Mouse (Mus musculus): Measurements from ENCODE around the gene Hacl1. TPM values are rescaled to one million over a fixed set of nuclear protein-coding genes. Genes with fewer than 3 reads are reported as not detected.

Gene Hacl1
- polyA plus RNA-seq (2011; ENCODE audit: insufficient read depth, insufficient read length, low replicate concordance, missing spikeins): 11.8 and 19.6 TPM in 2 replicates

DNA sequence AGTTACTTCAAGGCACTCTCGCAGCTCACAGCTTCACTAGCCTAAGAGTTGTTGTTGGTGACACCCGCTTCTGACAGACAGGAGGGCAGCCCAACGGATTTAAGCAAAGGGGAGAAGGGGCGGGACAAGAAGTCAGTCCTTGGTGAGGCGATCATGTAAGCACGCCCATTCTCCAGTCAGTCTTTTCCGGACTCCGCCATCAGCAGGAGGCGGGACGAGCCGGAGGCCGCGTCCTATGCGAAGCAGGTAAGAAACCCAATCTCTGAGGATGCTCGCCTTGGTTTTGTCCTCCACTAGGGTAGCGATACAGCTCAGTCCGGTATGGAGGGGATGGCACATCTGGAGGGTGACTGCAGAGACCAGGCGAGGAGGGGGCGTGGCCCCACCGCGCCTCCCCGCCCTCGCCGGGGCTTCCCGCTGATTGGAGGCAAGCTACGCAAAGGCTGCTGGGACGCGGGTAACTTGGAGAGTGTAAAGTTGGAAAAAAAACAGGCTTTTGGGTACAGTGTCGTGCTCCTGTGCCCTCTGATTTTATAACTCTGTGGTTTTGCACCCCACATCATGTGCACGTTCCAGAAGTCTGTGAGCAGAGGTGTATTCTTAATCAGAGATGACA, at the start of gene Hacl1, which contains the start of gene Btd:
Gene Hacl1, minus strand, starts transcription at position 397 of the 616 bp plus-strand sequence.
Gene Btd, plus strand, starts transcription at position 139 of the 616 bp plus-strand sequence.
- WGBS: under 1% methylated on average over 30 of the region's 30 CpGs
- H3K27ac ChIP-seq (ENCODE audit: control insufficient read depth, insufficient read depth, low read depth, low read length, poor library complexity): peak within 1 kb of the TSS; percentile 69
- H3K4me3 ChIP-seq (replicated peaks; ENCODE audit: control insufficient read depth, low read depth, low read length): peak within 1 kb of the TSS; percentile 82
- TF ChIP-seq POLR2A (IDR thresholded peaks at IDR 0.05; ENCODE audit: borderline replicate concordance, control insufficient read depth, low read depth, low read length) (peak; percentile 68; the same call in 1 of the 2 replicates), CTCF (IDR thresholded peaks at IDR 0.05; ENCODE audit: control insufficient read depth, insufficient read depth, low read length) (no peak)
- no peaks in the 10 kb centered on the region; the same call in 1 of the 2 replicates for H3K4me1 ChIP-seq (ENCODE audit: control insufficient read depth, insufficient read depth, low read length)

DNA sequence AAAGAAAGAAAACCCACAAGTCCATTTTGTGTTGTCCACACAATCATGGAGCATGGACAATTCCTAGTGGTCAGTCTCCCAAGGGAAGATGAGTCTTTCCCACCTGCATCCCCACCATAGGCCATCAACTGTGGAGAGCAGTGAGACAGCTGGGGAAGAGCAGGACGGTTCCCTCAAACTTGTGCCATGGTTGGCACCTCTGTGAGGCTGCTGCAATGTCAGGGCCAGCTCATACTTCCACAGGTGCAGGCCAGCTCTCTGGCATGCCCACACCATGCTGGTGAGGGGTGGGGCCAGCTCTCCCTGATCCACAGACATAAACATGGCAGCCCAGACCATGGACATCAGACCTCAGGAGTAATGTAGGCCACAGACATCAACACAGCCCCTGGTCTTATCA, 45.1 kb upstream of the Hacl1 start:
- 38% methylated on average over 1 of the region's 1 CpGs for WGBS
- Histone ChIP-seq H3K4me3 (replicated peaks; ENCODE audit: control insufficient read depth, low read depth, low read length) (no peak overlapping the region), H3K27ac (ENCODE audit: control insufficient read depth, insufficient read depth, low read depth, low read length, poor library complexity) (peak overlapping the region; percentile 14; the same call in 1 of the 2 replicates), H3K4me1 (ENCODE audit: control insufficient read depth, insufficient read depth, low read length) (peaks cover 15% of the 10 kb centered on the region)
- TF ChIP-seq CTCF (IDR thresholded peaks at IDR 0.05; ENCODE audit: control insufficient read depth, insufficient read depth, low read length) (no peak), POLR2A (IDR thresholded peaks at IDR 0.05; ENCODE audit: borderline replicate concordance, control insufficient read depth, low read depth, low read length) (no peak)

DNA sequence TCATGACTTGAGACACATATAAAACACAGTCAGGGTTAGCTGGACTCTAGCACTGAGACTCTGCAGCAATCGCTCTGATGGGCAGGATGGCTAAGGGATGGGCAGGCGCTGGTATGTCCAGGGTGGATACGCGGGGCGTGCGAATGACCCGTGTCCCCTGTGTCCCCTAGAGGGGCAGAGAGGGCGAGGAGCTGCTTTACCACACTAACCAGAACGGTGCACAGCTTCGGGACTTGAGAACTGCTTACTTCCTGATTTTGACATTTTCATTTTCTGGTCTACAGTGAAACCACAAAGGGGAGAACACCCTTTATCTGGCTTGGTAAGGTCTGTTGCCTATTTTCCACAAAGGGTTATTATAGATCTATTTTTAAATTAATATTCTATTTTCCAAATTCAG, 44.6 kb upstream of the Hacl1 start:
- Histone ChIP-seq H3K27ac (ENCODE audit: control insufficient read depth, insufficient read depth, low read depth, low read length, poor library complexity) (peak overlapping the region; percentile 79), H3K4me3 (replicated peaks; ENCODE audit: control insufficient read depth, low read depth, low read length) (peak overlapping the region; percentile 55), H3K4me1 (ENCODE audit: control insufficient read depth, insufficient read depth, low read length) (peaks cover 16% of the 10 kb centered on the region)
- TF ChIP-seq CTCF (IDR thresholded peaks at IDR 0.05; ENCODE audit: control insufficient read depth, insufficient read depth, low read length) (no peak), POLR2A (IDR thresholded peaks at IDR 0.05; ENCODE audit: borderline replicate concordance, control insufficient read depth, low read depth, low read length) (no peak)
- under 1% methylated on average over 10 of the region's 10 CpGs for WGBS

DNA sequence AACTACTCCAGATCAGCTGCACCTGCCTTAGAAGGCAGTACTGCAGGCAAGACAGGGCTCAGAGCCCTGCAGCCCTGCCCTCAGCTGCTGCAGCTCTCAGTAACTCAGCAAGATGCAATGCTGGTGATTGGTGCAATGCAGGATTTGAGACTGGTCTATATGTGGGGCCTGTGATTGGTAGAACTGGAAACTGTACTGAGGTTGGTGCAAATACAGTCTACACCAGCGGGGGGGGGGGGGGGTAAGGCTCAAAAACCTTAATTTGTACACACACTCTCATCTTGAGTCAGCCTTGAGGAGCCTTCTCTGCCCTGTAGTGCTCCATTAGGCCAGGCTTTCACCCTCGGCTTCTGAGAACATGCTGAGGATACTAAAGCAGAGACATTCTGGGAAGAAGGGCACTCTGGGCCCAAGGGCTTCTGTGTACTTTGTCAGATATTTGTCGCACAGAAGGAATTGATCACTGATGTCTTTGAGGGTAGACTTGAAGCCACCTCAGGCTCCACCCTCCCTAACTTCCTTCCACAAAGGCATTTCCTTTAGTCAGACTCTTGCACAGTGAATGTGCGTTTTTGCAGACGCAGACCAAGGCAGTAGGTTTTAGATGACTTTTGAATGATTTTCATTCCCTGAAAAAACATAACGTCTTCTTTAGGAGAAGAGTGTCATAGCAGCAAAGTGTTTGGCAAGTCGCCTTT, 43.4 kb upstream of the Hacl1 start:
- Histone ChIP-seq H3K27ac (ENCODE audit: control insufficient read depth, insufficient read depth, low read depth, low read length, poor library complexity) (peak overlapping the region; percentile 83), H3K4me1 (ENCODE audit: control insufficient read depth, insufficient read depth, low read length) (peaks cover 17% of the 10 kb centered on the region), H3K4me3 (replicated peaks; ENCODE audit: control insufficient read depth, low read depth, low read length) (no peak overlapping the region)
- 4% methylated on average over 7 of the region's 7 CpGs for WGBS
- TF ChIP-seq CTCF (IDR thresholded peaks at IDR 0.05; ENCODE audit: control insufficient read depth, insufficient read depth, low read length): no peak
- no peak for TF ChIP-seq POLR2A (IDR thresholded peaks at IDR 0.05; ENCODE audit: borderline replicate concordance, control insufficient read depth, low read depth, low read length)

DNA sequence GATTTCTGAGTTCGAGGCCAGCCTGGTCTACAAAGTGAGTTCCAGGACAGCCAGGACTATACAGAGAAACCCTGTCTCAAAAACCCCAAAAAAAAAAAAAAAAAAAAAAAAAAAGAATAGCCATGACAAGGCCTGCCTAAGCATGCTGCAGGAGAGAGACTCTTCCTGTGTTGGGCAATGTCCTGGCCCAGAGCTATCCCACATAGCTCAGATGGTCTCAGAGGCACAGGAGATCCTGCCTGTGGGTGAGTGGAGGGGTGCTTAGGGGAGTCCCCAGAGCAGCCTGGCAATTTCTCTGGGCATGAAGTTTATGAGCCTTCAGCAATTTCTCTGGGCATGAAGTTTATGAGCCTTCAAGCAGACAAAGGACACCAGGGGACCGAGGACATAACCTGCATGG, 42.5 kb upstream of the Hacl1 start:
- H3K4me1 ChIP-seq (ENCODE audit: control insufficient read depth, insufficient read depth, low read length): peaks cover 17% of the 10 kb centered on the region
- TF ChIP-seq POLR2A (IDR thresholded peaks at IDR 0.05; ENCODE audit: borderline replicate concordance, control insufficient read depth, low read depth, low read length) (no peak), CTCF (IDR thresholded peaks at IDR 0.05; ENCODE audit: control insufficient read depth, insufficient read depth, low read length) (no peak)
- H3K27ac ChIP-seq (ENCODE audit: control insufficient read depth, insufficient read depth, low read depth, low read length, poor library complexity): peak overlapping the region; percentile 83
- 41% methylated on average over 2 of the region's 2 CpGs for WGBS
- no peak overlapping the region for H3K4me3 ChIP-seq (replicated peaks; ENCODE audit: control insufficient read depth, low read depth, low read length)

DNA sequence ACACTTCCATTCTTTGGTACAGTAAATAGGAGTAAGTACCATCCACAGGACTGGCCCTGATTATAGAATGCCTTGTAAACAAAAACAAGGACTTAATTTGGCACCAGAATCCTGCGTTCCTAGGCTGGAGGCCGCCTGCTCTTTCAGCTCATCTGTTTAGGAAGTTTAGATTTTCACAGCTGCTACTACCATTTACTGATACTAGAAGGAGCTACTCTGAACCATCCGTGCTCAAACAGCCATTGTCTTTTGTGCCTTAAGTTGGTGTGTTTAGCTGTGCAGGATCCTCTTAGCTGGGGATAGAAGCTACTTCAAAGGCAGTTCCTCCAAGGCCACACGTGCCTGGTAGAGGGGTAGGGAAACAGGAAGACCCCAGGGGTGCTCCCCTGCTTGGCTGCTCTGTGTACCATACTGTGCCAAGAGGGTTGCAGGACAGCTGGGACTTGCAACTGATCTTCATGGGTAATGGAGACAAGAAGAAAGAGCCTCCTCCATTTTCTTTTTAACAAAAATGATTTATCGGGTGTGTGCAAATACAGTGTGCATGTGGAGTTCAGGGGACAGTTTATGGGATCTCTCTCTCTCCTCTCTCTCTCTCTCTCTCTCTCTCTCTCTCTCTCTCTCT, 41.0 kb upstream of the Hacl1 start:
- Histone ChIP-seq H3K27ac (ENCODE audit: control insufficient read depth, insufficient read depth, low read depth, low read length, poor library complexity) (no peak overlapping the region), H3K4me1 (ENCODE audit: control insufficient read depth, insufficient read depth, low read length) (peaks cover 17% of the 10 kb centered on the region), H3K4me3 (replicated peaks; ENCODE audit: control insufficient read depth, low read depth, low read length) (no peak overlapping the region)
- TF ChIP-seq POLR2A (IDR thresholded peaks at IDR 0.05; ENCODE audit: borderline replicate concordance, control insufficient read depth, low read depth, low read length): no peak
- no peak for TF ChIP-seq CTCF (IDR thresholded peaks at IDR 0.05; ENCODE audit: control insufficient read depth, insufficient read depth, low read length)
- 50% methylated on average over 5 of the region's 5 CpGs for WGBS

DNA sequence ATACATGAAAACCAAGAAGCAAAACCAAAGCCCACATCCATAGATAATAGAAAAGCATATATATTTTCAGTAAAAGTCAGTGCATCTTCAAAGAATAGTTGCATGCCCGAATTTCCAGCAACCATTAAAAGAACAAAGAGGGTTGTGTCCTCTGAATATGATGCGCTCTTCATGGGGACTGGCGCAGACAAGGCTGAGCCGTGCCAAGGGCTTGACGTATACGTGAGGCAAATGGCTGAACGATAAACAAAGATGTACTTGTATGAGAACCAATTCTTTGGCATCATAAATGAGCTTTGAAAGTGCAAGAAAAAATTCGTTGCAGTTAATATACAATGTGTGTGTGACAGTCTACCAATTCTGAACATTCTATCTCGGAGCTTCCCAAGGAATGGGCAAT, 40.2 kb upstream of the Hacl1 start:
- WGBS: 80% methylated on average over 9 of the region's 9 CpGs
- Histone ChIP-seq H3K4me3 (replicated peaks; ENCODE audit: control insufficient read depth, low read depth, low read length) (no peak overlapping the region), H3K27ac (ENCODE audit: control insufficient read depth, insufficient read depth, low read depth, low read length, poor library complexity) (no peak overlapping the region), H3K4me1 (ENCODE audit: control insufficient read depth, insufficient read depth, low read length) (peaks cover 14% of the 10 kb centered on the region)
- no peak for TF ChIP-seq POLR2A (IDR thresholded peaks at IDR 0.05; ENCODE audit: borderline replicate concordance, control insufficient read depth, low read depth, low read length)

DNA sequence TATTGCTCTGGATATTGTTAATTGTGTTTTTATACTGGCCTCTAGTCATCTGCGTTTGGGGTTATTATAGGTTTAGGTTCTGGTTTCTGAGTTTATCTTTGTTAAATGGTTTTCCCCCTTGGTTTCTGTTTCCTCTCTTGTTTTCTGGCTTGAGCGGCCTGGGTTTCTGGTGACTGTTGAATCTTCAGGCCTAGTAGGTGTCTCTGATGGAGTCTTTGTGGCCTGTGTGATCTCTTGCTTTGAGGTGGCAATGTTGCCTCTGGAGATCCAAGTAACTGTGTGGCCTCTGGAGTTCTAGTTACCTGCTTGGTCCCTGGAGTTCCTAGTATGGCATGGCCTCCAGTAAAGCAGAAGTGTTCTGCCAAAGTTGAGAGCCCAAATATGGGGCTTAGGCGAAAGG, 39.6 kb upstream of the Hacl1 start:
- Histone ChIP-seq H3K27ac (ENCODE audit: control insufficient read depth, insufficient read depth, low read depth, low read length, poor library complexity) (peak overlapping the region; percentile 51; the same call in 1 of the 2 replicates), H3K4me3 (replicated peaks; ENCODE audit: control insufficient read depth, low read depth, low read length) (no peak overlapping the region), H3K4me1 (ENCODE audit: control insufficient read depth, insufficient read depth, low read length) (peaks cover 12% of the 10 kb centered on the region)
- no peak for TF ChIP-seq CTCF (IDR thresholded peaks at IDR 0.05; ENCODE audit: control insufficient read depth, insufficient read depth, low read length)
- no peak for TF ChIP-seq POLR2A (IDR thresholded peaks at IDR 0.05; ENCODE audit: borderline replicate concordance, control insufficient read depth, low read depth, low read length)
- 48% methylated on average over 3 of the region's 3 CpGs for WGBS
